Mouse (Mus musculus): Measurements from ENCODE around the gene Arhgap1. TPM values are rescaled to one million over a fixed set of nuclear protein-coding genes. Genes with fewer than 3 reads are reported as not detected.

The Arhgap1 gene
- polyA plus RNA-seq, 1 experiment = 90.0 TPM

DNA sequence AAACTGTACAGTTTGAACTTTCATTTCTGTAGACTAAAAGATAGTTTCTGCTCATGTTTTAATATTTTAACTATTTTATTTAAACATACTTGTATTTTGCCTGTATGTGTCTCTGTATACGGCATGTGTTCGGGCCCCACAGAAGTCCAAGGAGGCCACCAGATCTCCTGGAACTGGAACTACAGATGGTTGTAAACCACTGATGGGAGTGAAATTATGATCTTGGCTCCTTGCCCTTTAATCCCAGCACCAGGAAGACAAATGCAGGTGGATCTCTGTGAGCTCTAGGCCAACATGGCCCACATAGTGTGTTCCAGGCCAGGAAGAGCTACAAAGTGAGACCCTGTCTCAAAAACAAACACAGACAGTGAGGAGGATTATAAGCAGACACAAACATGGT is 51.7 kb downstream of the Arhgap1 start:
- TF ChIP-seq CTCF (IDR thresholded peaks at IDR 0.05; ENCODE audit: borderline replicate concordance, extremely low read depth, insufficient read depth, insufficient read length) (no peak), POLR2A (IDR thresholded peaks at IDR 0.05; ENCODE audit: borderline replicate concordance, extremely low read depth, insufficient read depth, insufficient read length, poor library complexity, severe bottlenecking) (no peak)
- no peak for DNase-seq (ENCODE audit: low read depth)

DNA sequence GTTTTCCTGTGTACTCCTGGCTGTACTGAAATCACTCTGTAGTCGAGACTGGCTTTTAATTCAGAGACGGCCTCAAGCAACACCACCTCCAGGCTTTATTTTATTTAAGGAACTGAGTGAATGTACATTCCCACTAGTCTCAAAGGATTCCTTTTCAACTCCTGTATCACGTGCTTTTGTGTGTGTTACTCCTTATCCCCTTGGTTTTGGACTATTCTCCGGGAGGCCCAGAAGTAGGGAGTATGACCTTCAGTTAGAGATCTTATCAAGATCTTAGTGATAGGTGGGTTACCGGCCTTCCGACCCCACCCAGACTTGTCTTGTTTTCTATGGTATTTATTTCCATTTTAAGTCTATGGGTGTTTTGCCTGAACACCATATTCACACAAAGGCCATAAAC is 56.1 kb downstream of the Arhgap1 start:
- DNase-seq (ENCODE audit: low read depth) = no peak
- TF ChIP-seq POLR2A (IDR thresholded peaks at IDR 0.05; ENCODE audit: borderline replicate concordance, extremely low read depth, insufficient read depth, insufficient read length, poor library complexity, severe bottlenecking) = no peak
- TF ChIP-seq CTCF (IDR thresholded peaks at IDR 0.05; ENCODE audit: borderline replicate concordance, extremely low read depth, insufficient read depth, insufficient read length) = no peak

DNA sequence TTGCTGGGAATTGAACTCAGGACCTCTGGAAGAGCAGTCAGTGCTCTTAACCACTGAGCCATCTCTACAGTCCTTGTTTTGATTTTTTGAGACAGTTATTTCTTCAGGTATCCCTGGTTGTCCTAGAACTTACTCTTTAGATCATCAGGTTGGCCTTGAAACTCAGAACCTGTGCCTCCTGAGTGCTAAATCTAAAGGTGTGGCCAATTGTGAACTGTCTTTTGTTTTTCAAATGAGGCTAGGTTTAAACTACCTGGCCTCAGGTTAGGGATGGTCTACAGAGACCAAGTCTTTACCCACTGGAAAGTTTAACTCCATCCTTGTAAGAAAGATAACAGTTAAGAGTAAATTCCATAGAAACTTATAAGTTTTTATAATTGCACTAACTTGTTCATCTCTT is 56.8 kb downstream of the Arhgap1 start:
- TF ChIP-seq CTCF (IDR thresholded peaks at IDR 0.05; ENCODE audit: borderline replicate concordance, extremely low read depth, insufficient read depth, insufficient read length) (no peak), POLR2A (IDR thresholded peaks at IDR 0.05; ENCODE audit: borderline replicate concordance, extremely low read depth, insufficient read depth, insufficient read length, poor library complexity, severe bottlenecking) (no peak)
- DNase-seq (ENCODE audit: low read depth) = no peak

DNA sequence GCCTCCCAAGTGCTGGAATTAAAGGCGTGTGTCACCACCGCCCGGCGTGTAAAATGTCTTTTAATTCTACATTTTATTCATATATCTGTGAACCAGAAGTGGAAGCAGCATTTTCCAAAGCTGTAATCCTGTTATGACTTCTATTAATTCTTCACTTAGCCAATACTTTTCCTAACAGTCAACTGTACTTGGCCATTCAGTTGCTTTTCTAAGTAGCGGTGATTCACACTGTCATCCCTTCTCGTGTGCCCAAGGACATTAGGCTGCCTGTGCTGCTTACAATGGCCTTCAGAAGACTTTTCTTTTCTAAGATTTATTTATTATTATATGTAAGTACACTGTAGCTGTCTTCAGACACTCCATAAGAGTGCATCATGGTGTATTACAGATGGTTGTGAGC is 58.7 kb downstream of the Arhgap1 start:
- TF ChIP-seq CTCF (IDR thresholded peaks at IDR 0.05; ENCODE audit: borderline replicate concordance, extremely low read depth, insufficient read depth, insufficient read length) (no peak), POLR2A (IDR thresholded peaks at IDR 0.05; ENCODE audit: borderline replicate concordance, extremely low read depth, insufficient read depth, insufficient read length, poor library complexity, severe bottlenecking) (no peak)
- DNase-seq (ENCODE audit: low read depth) = no peak

DNA sequence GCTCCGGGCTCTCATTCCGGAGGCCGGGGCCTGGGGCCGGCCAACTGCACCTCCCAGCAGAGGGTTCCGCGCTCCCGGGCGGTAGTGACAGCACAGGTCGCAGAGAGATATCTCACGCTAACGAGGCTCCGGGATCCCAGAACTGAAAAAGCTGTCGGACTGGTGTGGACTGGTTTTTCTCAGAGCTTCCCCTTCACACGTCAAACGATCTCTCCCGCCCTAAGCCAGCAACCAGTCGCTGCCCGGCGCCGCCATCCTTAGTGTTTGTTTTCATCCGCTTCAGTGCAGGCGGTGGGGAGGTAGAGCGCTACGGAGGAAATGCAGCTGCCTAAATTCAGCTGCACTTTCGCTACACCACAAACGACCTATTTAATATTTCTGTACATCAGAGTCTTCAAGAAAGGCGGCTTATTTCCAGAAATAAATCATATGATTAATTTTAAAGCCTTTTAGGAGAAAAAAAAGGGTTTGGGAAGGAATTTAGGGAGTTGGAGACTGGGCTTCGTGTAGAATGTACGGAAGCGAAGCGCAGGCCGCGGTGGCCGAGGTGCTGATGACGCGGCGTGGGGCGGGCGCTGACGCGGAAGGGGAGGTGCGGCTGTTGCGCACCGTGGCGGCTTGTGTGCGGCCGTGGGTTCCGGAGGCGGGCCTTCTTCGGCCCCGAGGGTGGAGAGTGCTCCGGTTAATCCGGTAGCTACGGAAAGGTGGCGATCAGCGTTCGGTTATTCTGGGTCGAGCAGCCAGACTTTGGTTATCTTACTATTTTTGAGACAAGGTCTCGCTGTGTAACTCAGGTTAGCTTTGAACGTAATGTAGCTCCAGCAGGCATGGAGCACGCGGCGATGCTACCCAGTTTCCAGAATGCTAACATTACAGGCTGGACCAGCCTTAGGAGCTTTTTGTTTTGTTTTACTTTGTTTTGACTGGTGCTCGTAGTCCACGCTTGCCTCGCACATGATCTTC is 60.9 kb downstream of the Arhgap1 start, which contains the start of the genes Atg13 and Harbi1:
Gene Atg13, minus strand, starts transcription at position 305 of the 963 bp plus-strand sequence.
Gene Harbi1, plus strand, starts transcription at position 581 of the 963 bp plus-strand sequence.
- peak; percentile 98 for DNase-seq (ENCODE audit: low read depth)
- TF ChIP-seq CTCF (IDR thresholded peaks at IDR 0.05; ENCODE audit: borderline replicate concordance, extremely low read depth, insufficient read depth, insufficient read length) = no peak
- peak; percentile 78; the same call in 1 of the 2 replicates for TF ChIP-seq POLR2A (IDR thresholded peaks at IDR 0.05; ENCODE audit: borderline replicate concordance, extremely low read depth, insufficient read depth, insufficient read length, poor library complexity, severe bottlenecking)

DNA sequence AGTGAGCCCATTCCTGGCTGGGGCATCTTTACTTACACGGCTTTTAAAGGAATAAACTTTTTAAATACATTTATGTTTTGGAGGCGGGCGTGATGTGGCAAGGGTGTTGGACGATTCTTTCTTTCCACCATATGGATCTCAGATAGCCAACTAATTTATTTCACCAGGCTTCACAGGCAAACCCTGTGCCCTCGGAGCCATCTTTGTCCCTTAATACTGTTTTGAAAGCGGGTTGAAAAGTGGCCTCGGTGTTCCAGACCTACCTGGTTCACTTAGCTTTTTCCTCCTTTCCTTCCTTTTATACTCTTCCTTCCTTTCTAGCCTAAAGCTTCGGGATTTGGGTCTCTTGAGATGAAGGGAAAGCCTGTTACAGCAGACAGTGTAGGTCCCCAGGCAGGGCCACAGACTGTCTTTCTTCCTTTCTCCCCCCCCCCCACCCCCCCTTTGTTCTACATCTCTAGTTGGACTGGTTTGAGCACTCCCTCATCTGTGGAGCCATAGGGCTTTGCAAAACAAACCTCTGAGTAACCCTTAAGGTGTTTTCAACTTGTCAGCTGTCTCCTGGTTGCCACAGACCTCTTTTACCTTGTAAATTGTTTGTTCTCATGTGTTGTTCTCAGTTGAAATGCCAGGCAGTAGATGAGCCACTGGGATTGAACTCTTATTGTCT is 61.7 kb downstream of the Arhgap1 start:
- no peak for DNase-seq (ENCODE audit: low read depth)

DNA sequence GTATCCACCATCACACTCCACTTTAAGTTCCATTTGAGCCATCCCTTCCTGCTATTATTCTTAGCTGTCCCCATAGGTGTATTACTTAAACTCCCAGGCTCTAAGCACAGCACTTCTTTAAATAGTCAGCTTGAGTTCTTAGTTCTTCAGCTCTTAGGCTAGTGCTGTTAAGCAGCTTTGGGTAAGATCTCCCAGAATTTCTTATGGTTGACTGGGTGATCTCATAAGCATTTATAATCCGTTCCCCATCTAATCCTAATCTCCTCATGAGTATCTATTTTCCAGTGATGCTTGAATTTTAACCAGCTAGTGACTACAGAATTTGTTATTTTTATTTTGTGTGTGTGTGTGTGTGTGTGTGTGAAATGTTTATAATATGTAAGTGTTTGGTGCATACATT is 65.3 kb downstream of the Arhgap1 start:
- TF ChIP-seq CTCF (IDR thresholded peaks at IDR 0.05; ENCODE audit: borderline replicate concordance, extremely low read depth, insufficient read depth, insufficient read length) (no peak), POLR2A (IDR thresholded peaks at IDR 0.05; ENCODE audit: borderline replicate concordance, extremely low read depth, insufficient read depth, insufficient read length, poor library complexity, severe bottlenecking) (no peak)
- DNase-seq (ENCODE audit: low read depth) = no peak

More for the DNA sequence above, 61.7 kb downstream of the Arhgap1 start:
- TF ChIP-seq POLR2A (IDR thresholded peaks at IDR 0.05; ENCODE audit: borderline replicate concordance, extremely low read depth, insufficient read depth, insufficient read length, poor library complexity, severe bottlenecking) (no peak), CTCF (IDR thresholded peaks at IDR 0.05; ENCODE audit: borderline replicate concordance, extremely low read depth, insufficient read depth, insufficient read length) (no peak)

DNA sequence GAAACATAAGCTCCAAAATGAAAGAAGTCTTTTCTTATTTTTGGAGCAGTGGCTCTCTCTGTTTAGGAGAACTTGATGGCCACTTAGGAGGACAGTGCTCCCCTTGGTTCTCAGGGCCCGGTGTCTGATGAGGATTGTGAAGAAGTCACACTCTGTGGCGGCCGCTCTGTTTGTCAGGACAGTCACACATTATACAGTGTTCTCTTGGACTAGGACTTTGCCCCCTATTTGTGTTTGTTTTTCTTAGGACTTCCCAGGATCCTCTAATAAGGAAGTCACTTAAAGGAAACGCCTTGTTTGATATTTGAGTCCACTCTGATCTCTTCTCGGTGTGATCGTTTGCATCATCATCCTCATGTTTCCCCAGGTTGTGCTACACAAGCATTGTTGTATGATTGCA is 68.6 kb downstream of the Arhgap1 start:
- TF ChIP-seq POLR2A (IDR thresholded peaks at IDR 0.05; ENCODE audit: borderline replicate concordance, extremely low read depth, insufficient read depth, insufficient read length, poor library complexity, severe bottlenecking) (no peak), CTCF (IDR thresholded peaks at IDR 0.05; ENCODE audit: borderline replicate concordance, extremely low read depth, insufficient read depth, insufficient read length) (no peak)
- DNase-seq (ENCODE audit: low read depth) = no peak

Other genes with a start within 250 kb of the Arhgap1 start
- 82.7 and 86.3 TPM in 2 replicates for gene 1110051M20Rik, start 205.2 kb upstream of the Arhgap1 start, polyA plus RNA-seq (2012; rRNA removed)
- gene Lrp4, start 192.3 kb upstream of the Arhgap1 start, polyA plus RNA-seq (2012; rRNA removed) = 9.0 and 12.4 TPM in 2 replicates
- gene Ckap5, start 123.1 kb upstream of the Arhgap1 start, polyA plus RNA-seq (2012; rRNA removed) = 82.5 and 106 TPM in 2 replicates
- 0.18 TPM in 2 replicates for gene F2, start 13.4 kb upstream of the Arhgap1 start, polyA plus RNA-seq (2012; rRNA removed)
- gene Zfp408, start 69 bp upstream of the Arhgap1 start, polyA plus RNA-seq (2012; rRNA removed) = 26.8 and 27.3 TPM in 2 replicates
- 62.0 and 71.0 TPM in 2 replicates for gene Atg13, start 60.7 kb downstream of the Arhgap1 start, polyA plus RNA-seq (2012; rRNA removed)
- 4.6 and 8.4 TPM in 2 replicates for gene Harbi1, start 61.0 kb downstream of the Arhgap1 start, polyA plus RNA-seq (2012; rRNA removed)
- 26.8 and 45.3 TPM in 2 replicates for gene Ambra1, start 80.3 kb downstream of the Arhgap1 start, polyA plus RNA-seq (2012; rRNA removed)

Data from brain, embryonic 14.5 days (tissue).